In the genomic region with DNA sequence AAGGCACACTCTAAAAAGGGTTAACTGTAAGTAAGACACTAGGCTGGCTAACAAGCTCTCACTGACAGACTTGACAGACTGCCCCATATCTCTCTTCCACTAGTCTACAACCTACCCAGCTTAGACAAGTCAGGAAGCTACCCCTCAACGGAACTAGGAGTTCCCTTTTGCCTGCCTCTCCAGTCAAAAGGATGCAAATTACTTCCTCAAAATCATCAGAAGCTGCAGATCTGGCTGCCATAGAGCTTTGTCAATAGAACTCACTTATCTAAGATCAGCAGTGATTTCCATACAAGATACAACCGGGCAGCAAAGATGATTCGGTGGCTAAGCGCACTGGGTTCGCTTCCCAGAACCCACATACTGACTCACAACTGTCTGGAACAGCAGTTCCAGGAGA, we compare ENCODE assay signal across 22 mouse cellular contexts. TPM values are rescaled to one million over a fixed set of nuclear protein-coding genes. Genes with fewer than 3 reads are reported as not detected.
DNase-seq lines count a peak whose midpoint lies in the region; ATAC-seq and TF ChIP-seq lines count a peak whose summit lies in the region.
"Had no signal": no experiment of that assay in that cellular context is flagged by ENCODE, and none has a peak within 500 bp of the region (broad histone marks: within the 10 kb centered on the region; RNA-seq: fewer than 3 reads in every experiment).

No protein-coding gene starts in this region.

- ATAC-seq in lung, postnatal 0 days = no peak
- ATAC-seq in frontal cortex, adult (ENCODE audit: low TSS enrichment) = no peak
- ATAC-seq: intestine, postnatal 0 days had no signal

- TF ChIP-seq EP300 in lung, postnatal 0 days (IDR thresholded peaks at IDR 0.05) = no peak

- H3K9ac ChIP-seq in lung, postnatal 0 days (replicated peaks; ENCODE audit: low read depth) = no peak overlapping the region
- H3K9ac ChIP-seq: embryonic facial prominence, embryonic 15.5 days; hindbrain, embryonic 15.5 days; lung, embryonic 15.5 days; midbrain, embryonic 12.5 days had no signal

- no peaks in the 10 kb centered on the region for H3K4me1 ChIP-seq in lung, postnatal 0 days (ENCODE audit: insufficient read depth, low read depth, low read length)
- H3K4me1 ChIP-seq in lung, adult 2 months (ENCODE audit: control insufficient read depth, insufficient read depth, low read length) = no peaks in the 10 kb centered on the region; the same call in 1 of the 2 replicates
- H3K4me1 ChIP-seq in cerebellum, adult 2 months (ENCODE audit: control insufficient read depth, insufficient read depth, low read length) = no peaks in the 10 kb centered on the region
- H3K4me1 ChIP-seq: embryonic facial prominence, embryonic 15.5 days; forebrain, embryonic 10.5 days; heart, embryonic 10.5 days; hindbrain, embryonic 15.5 days; lung, embryonic 15.5 days; midbrain, embryonic 12.5 days had no signal

- WGBS in lung, postnatal 0 days = 74% methylated on average over 5 of the region's 5 CpGs
- 57% methylated on average over 5 of the region's 5 CpGs for WGBS in lung, adult 2 months
- WGBS in macrophage (ENCODE audit: missing documents) = 29% methylated on average over 5 of the region's 5 CpGs
- 91% methylated on average over 5 of the region's 5 CpGs for WGBS in cerebellum, adult 2 months

- peaks cover 9% of the 10 kb centered on the region; the same call in 1 of the 2 replicates for H3K79me2 ChIP-seq in macrophage (ENCODE audit: inconsistent target)

- H3K27ac ChIP-seq in lung, postnatal 0 days (ENCODE audit: low read length) = no peak overlapping the region
- H3K27ac ChIP-seq in macrophage = peak overlapping the region; percentile 21
- no peak overlapping the region for H3K27ac ChIP-seq in cerebellum, adult 2 months (ENCODE audit: insufficient read depth, low read length)
- H3K27ac ChIP-seq: embryonic facial prominence, embryonic 15.5 days; forebrain, embryonic 10.5 days; heart, embryonic 10.5 days; hindbrain, embryonic 15.5 days; kidney, postnatal 0 days; layer of hippocampus, adult 2 months; lung, embryonic 15.5 days; midbrain, embryonic 12.5 days had no signal

- H3K4me3 ChIP-seq in lung, postnatal 0 days (ENCODE audit: low read depth, low read length) = no peak overlapping the region
- H3K4me3 ChIP-seq in lung, adult 2 months (replicated peaks; ENCODE audit: extremely low read depth, low read depth, low read length) = no peak overlapping the region
- no peak overlapping the region for H3K4me3 ChIP-seq in macrophage (ENCODE audit: inconsistent target)
- H3K4me3 ChIP-seq in cerebellum, adult 2 months (replicated peaks; ENCODE audit: insufficient read depth, low read depth, low read length) = no peak overlapping the region
- H3K4me3 ChIP-seq: embryonic facial prominence, embryonic 15.5 days; forebrain, embryonic 10.5 days; heart, embryonic 10.5 days; hindbrain, embryonic 15.5 days; layer of hippocampus, adult 2 months; lung, embryonic 15.5 days; midbrain, embryonic 12.5 days had no signal

- peak; percentile 30 for DNase-seq in lung, postnatal 0 days (ENCODE audit: low spot score)
- no peak for DNase-seq in lung, adult 2 months
- peak; percentile 71 for DNase-seq in MEL-GATA-1-ER (ENCODE audit: extremely low read depth, low read depth)
- no peak for DNase-seq in frontal cortex, postnatal 25 days (ENCODE audit: low spot score in 2 of 2)
- no peak for DNase-seq in cerebellum, adult 2 months
- DNase-seq: adrenal gland, adult 8-10 months; cerebellum, adult 11 months; gastrocnemius, postnatal 25 days; heart, postnatal 10 days; right cerebral cortex, postnatal 4 days; thymus, adult 18-20 months had no signal

- H3K27me3 ChIP-seq in lung, postnatal 0 days (replicated peaks; ENCODE audit: insufficient read depth, low read length) = no peaks in the 10 kb centered on the region
- H3K27me3 ChIP-seq in cerebellum, adult 2 months (ENCODE audit: control insufficient read depth, insufficient read depth, low read length) = no peaks in the 10 kb centered on the region
- H3K27me3 ChIP-seq: embryonic facial prominence, embryonic 15.5 days; hindbrain, embryonic 15.5 days; lung, embryonic 15.5 days; midbrain, embryonic 12.5 days had no signal

- TF ChIP-seq POLR2A in lung, adult 2 months (IDR thresholded peaks at IDR 0.05; ENCODE audit: borderline replicate concordance, extremely low read depth, low read depth, low read length) = no peak
- no peak for TF ChIP-seq POLR2A in cerebellum, adult 2 months (IDR thresholded peaks at IDR 0.05; ENCODE audit: borderline replicate concordance, insufficient read depth, low read length)

- TF ChIP-seq CTCF in lung, postnatal 0 days (IDR thresholded peaks at IDR 0.05) = no peak
- TF ChIP-seq CTCF in lung, adult 2 months (IDR thresholded peaks at IDR 0.05; ENCODE audit: insufficient read depth, low read length) = no peak
- no peak for TF ChIP-seq CTCF in cerebellum, adult 2 months (IDR thresholded peaks at IDR 0.05; ENCODE audit: borderline replicate concordance, insufficient read depth, low read depth, low read length)

- H3K9me3 ChIP-seq in lung, postnatal 0 days (ENCODE audit: low read length) = no peaks in the 10 kb centered on the region
- H3K9me3 ChIP-seq: embryonic facial prominence, embryonic 15.5 days; forebrain, embryonic 10.5 days; heart, embryonic 10.5 days; hindbrain, embryonic 15.5 days; lung, embryonic 15.5 days; midbrain, embryonic 12.5 days had no signal

- H3K36me3 ChIP-seq in lung, postnatal 0 days (ENCODE audit: insufficient read depth, low read length) = peaks cover 30% of the 10 kb centered on the region
- H3K36me3 ChIP-seq in macrophage (ENCODE audit: inconsistent target) = peaks cover 32% of the 10 kb centered on the region; the same call in 1 of the 2 replicates

- H3K4me2 ChIP-seq in lung, postnatal 0 days (replicated peaks; ENCODE audit: low read depth, low read length) = no peak overlapping the region
- H3K4me2 ChIP-seq: embryonic facial prominence, embryonic 15.5 days; hindbrain, embryonic 15.5 days; lung, embryonic 15.5 days; midbrain, embryonic 12.5 days had no signal

RNA-seq across cellular contexts. Expression of a gene that starts 20.1 kb away (rescaled TPM):
- 18.5 and 24.7 TPM in 2 replicates for polyA plus RNA-seq in lung, postnatal 0 days (2015; fragmentation: Nextera tagmentation; extraction: Ambion mirVana)
- polyA plus RNA-seq in lung, adult 2 months (2012; rRNA removed) = 3.8 and 6.9 TPM in 2 replicates
- 10 to 100 TPM in 15 of 26 experiments, 1 to 10 TPM in 11; 1.7 to 37.9 (median 12.4) TPM for total RNA-seq in macrophage (2018; cell fraction: chromatin; rRNA removed)
- 10 to 100 TPM; 11.0 to 23.7 (median 16.6) TPM for total RNA-seq in macrophage (2018; cell fraction: cytosol; rRNA removed)
- 10 to 100 TPM in 14 of 26 experiments, 1 to 10 TPM in 12; 3.5 to 34.3 (median 10.7) TPM for total RNA-seq in macrophage (2018; cell fraction: nucleus; rRNA removed)
- 10.6 to 29.8 TPM (median 12.1 TPM) in 3 replicates for polyA plus RNA-seq in macrophage (2018)
- polyA plus RNA-seq in cerebellum, adult 2 months (2012; rRNA removed) = 15.2 and 15.7 TPM in 2 replicates

RNA-seq across cellular contexts. Expression of a gene that starts 20.3 kb away (rescaled TPM):
- 147 and 163 TPM in 2 replicates for polyA plus RNA-seq in lung, postnatal 0 days (2015; fragmentation: Nextera tagmentation; extraction: Ambion mirVana)
- polyA plus RNA-seq in lung, adult 2 months (2012; rRNA removed) = 31.4 and 54.6 TPM in 2 replicates
- total RNA-seq in macrophage (2018; cell fraction: chromatin; rRNA removed) = 100 to 1,000 TPM in 12 of 26 experiments, 10 to 100 TPM in 14; 20.8 to 156 (median 87.9) TPM
- total RNA-seq in macrophage (2018; cell fraction: cytosol; rRNA removed) = 100 to 1,000 TPM in 1 of 26 experiments, 10 to 100 TPM in 25; 51.2 to 100 (median 72.8) TPM
- total RNA-seq in macrophage (2018; cell fraction: nucleus; rRNA removed) = 100 to 1,000 TPM in 1 of 26 experiments, 10 to 100 TPM in 25; 28.8 to 107 (median 67.8) TPM
- polyA plus RNA-seq in macrophage (2018) = 56.0 to 70.6 TPM (median 63.8 TPM) in 3 replicates
- 136 and 142 TPM in 2 replicates for polyA plus RNA-seq in cerebellum, adult 2 months (2012; rRNA removed)

RNA-seq across cellular contexts. Expression of a gene that starts 38.0 kb away (rescaled TPM):
- 0.33 and 0.58 TPM in 2 replicates for polyA plus RNA-seq in lung, postnatal 0 days (2015; fragmentation: Nextera tagmentation; extraction: Ambion mirVana)
- polyA plus RNA-seq in lung, adult 2 months (2012; rRNA removed) = 1.3 and 1.5 TPM in 2 replicates
- total RNA-seq in macrophage (2018; cell fraction: chromatin; rRNA removed) = 1 to 10 TPM in 3 of 26 experiments, not detected in 23; 1.3 to 2.7 (median 1.5) TPM
- total RNA-seq in macrophage (2018; cell fraction: cytosol; rRNA removed) = under 1 TPM in 2 of 26 experiments, not detected in 24; 0.24 to 0.26 TPM
- total RNA-seq in macrophage (2018; cell fraction: nucleus; rRNA removed) = 1 to 10 TPM in 4 of 26 experiments, not detected in 22; 1.1 to 2.3 (median 1.7) TPM
- 0.38 to 0.52 TPM in 2 of 3 replicates, not detected in the other for polyA plus RNA-seq in macrophage (2018)
- 8.8 and 9.5 TPM in 2 replicates for polyA plus RNA-seq in cerebellum, adult 2 months (2012; rRNA removed)
- total RNA-seq: heart, postnatal 10 days had no signal

Comparison
In these comparisons a context has a peak if more than half of its experiments do, and no peak if none do; other contexts are left out.
1. DNase-seq: peak in lung, postnatal 0 days (single experiment) and MEL-GATA-1-ER (single experiment); none in lung, adult 2 months (single experiment), frontal cortex, postnatal 25 days (0 of 2) and cerebellum, adult 2 months (0 of 2).